Mouse (Mus musculus) hindbrain, embryonic 15.5 days (tissue): ENCODE measurements around the gene Ltb4r1. TPM values are rescaled to one million over a fixed set of nuclear protein-coding genes. Genes with fewer than 3 reads are reported as not detected.
A peak's percentile ranks its signal among the peaks of the same experiment; 100 is the strongest.

Experiments
- ATAC-seq: fragments of 200-750 bp; cut with Nextera tagmentation; 2 replicates; pipeline ENCODE4 v1.8.0; 2017; ENCODE audit warnings: low read depth, moderate number of reproducible peaks, moderate TSS enrichment; ENCODE audit not compliant: low FRiP score
- H3K27ac ChIP-seq: fragments of 300-500 bp; sonication (generic); replicated peaks from 2 replicates; pipeline ENCODE4 v1.5.1; 2015; ENCODE audit warnings: mild to moderate bottlenecking, inconsistent platforms
- H3K27me3 ChIP-seq: fragments of 300-500 bp; sonication (generic); 2 replicates; pipeline ENCODE4 v1.6.1; 2015; ENCODE audit warnings: control low read depth, inconsistent platforms
- H3K36me3 ChIP-seq: fragments of 300-500 bp; sonication (generic); 2 replicates; pipeline ENCODE4 v1.6.1; 2015; ENCODE audit warnings: control low read depth, inconsistent platforms
- H3K4me1 ChIP-seq: fragments of 300-500 bp; sonication (generic); replicated peaks from 2 replicates; pipeline ENCODE4 v1.6.1; 2015; ENCODE audit warnings: control low read depth, inconsistent platforms
- H3K4me2 ChIP-seq: fragments of 300-500 bp; sonication (generic); 2 replicates; pipeline ENCODE4 v1.6.1; 2015; ENCODE audit warnings: moderate library complexity, mild to moderate bottlenecking, inconsistent platforms
- H3K4me3 ChIP-seq: fragments of 300-500 bp; sonication (generic); 2 replicates; pipeline ENCODE4 v1.5.1; 2015; ENCODE audit warnings: mild to moderate bottlenecking, inconsistent platforms
- H3K9ac ChIP-seq: fragments of 300-500 bp; sonication (generic); 2 replicates; pipeline ENCODE4 v1.6.1; 2015; ENCODE audit warnings: inconsistent platforms
- H3K9me3 ChIP-seq: fragments of 300-500 bp; sonication (generic); 2 replicates; pipeline ENCODE4 v1.6.1; 2016; ENCODE audit warnings: control low read depth, inconsistent platforms
- WGBS: fragments of 180-500 bp; shearing (Covaris S2); methylation state at CpG from one replicate; pipeline ENCODE4 v1.1.7; 2015; 5-methylcytosine and 5-hydroxymethylcytosine counted together
- polyA plus RNA-seq: library from polyadenylated mRNA; unstranded; fragments of >200 nt; fragmentation: Nextera tagmentation; extraction: Ambion mirVana; gene quantifications from 2 replicates; pipeline ENCODE4 v1.2.1, GENCODE M21; 2015

Gene Ltb4r1
- 0.91 and 0.93 TPM in 2 replicates for polyA plus RNA-seq

DNA sequence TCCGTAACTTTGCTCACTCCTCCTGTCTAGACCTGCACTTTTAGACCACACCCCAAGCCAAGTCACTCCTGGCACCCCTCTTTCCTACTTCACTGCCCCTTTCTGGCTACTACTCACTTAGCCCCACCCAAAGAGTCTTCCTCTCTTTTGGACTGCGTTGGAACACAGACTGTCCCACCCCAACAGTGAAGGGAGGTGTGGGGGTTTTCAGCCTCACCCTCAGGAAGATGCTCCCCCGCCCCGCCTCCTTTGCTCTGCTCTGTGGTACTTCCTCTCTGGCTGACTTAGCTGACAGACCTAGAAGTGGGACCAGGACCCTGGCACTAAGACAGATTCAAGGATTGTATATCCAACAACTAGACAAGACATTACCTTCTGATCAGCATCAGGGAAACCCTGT, at the start of gene Ltb4r1:
Gene Ltb4r1, plus strand, starts transcription at position 267 of the 400 bp plus-strand sequence.
- Histone ChIP-seq H3K4me1 (peaks cover 24% of the 10 kb centered on the region), H3K9me3 (no peaks in the 10 kb centered on the region), H3K36me3 (no peaks in the 10 kb centered on the region), H3K27me3 (peaks cover 57% of the 10 kb centered on the region), H3K4me3 (no peak within 1 kb of the TSS), H3K9ac (no peak within 1 kb of the TSS), H3K4me2 (no peak within 1 kb of the TSS), H3K27ac (no peak within 1 kb of the TSS)
- no peak for ATAC-seq
- WGBS, result 70% methylated on average over 4 of the region's 4 CpGs

DNA sequence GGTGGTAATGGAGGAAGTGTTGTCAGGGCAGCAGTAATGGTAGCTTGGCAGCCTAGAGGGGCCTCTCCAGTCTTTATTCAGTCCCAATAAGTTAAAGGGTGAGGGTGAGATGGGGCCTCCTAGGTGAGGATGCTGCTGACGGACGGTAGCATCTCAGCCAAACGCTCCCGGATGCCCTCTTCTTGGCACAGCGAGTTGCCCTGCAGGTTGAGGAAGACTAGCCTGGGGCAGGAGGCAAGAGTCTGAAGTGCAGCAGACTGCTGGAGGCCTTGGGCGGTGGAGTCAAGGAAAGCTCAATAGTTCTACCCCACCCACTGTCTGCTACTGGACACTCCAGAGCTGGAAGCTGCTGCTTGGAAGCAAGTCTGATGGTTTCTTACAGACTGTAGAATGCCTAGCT, 49.5 kb upstream of the Ltb4r1 start:
- H3K4me1 ChIP-seq, result peaks cover 9% of the 10 kb centered on the region
- ATAC-seq, result no peak
- no peak overlapping the region for H3K27ac ChIP-seq
- H3K36me3 ChIP-seq, result peaks cover 12% of the 10 kb centered on the region
- peaks cover 7% of the 10 kb centered on the region; the same call in 1 of the 2 replicates for H3K27me3 ChIP-seq
- 94% methylated on average over 6 of the region's 6 CpGs for WGBS
- no peak overlapping the region for H3K4me3 ChIP-seq
- H3K9ac ChIP-seq, result no peak overlapping the region
- no peaks in the 10 kb centered on the region for H3K9me3 ChIP-seq
- no peak overlapping the region for H3K4me2 ChIP-seq

- peaks cover 7% of the 10 kb centered on the region; the same call in 1 of the 2 replicates for H3K27me3 ChIP-seq
- 81% methylated on average over 8 of the region's 8 CpGs for WGBS
- no peak overlapping the region for H3K4me3 ChIP-seq
- no peak overlapping the region for H3K4me2 ChIP-seq
- peaks cover 11% of the 10 kb centered on the region for H3K4me1 ChIP-seq
- H3K27ac ChIP-seq, result no peak overlapping the region
- H3K9me3 ChIP-seq, result no peaks in the 10 kb centered on the region
- no peak for ATAC-seq
- peaks cover 12% of the 10 kb centered on the region for H3K36me3 ChIP-seq
- no peak overlapping the region for H3K9ac ChIP-seq
Measured at GRCm38 (mm10) chr14:55716884-55717283, 48.9 kb upstream of the Ltb4r1 start.

- H3K4me3 ChIP-seq, result no peak overlapping the region
- no peak overlapping the region for H3K4me2 ChIP-seq
- H3K27ac ChIP-seq, result no peak overlapping the region
- no peaks in the 10 kb centered on the region for H3K27me3 ChIP-seq
- no peaks in the 10 kb centered on the region for H3K9me3 ChIP-seq
- no peak for ATAC-seq
- peaks cover 12% of the 10 kb centered on the region for H3K36me3 ChIP-seq
- H3K9ac ChIP-seq, result no peak overlapping the region
- peaks cover 15% of the 10 kb centered on the region for H3K4me1 ChIP-seq
- 88% methylated on average over 6 of the region's 6 CpGs for WGBS
Measured at GRCm38 (mm10) chr14:55719737-55720136, 46.0 kb upstream of the Ltb4r1 start.

DNA sequence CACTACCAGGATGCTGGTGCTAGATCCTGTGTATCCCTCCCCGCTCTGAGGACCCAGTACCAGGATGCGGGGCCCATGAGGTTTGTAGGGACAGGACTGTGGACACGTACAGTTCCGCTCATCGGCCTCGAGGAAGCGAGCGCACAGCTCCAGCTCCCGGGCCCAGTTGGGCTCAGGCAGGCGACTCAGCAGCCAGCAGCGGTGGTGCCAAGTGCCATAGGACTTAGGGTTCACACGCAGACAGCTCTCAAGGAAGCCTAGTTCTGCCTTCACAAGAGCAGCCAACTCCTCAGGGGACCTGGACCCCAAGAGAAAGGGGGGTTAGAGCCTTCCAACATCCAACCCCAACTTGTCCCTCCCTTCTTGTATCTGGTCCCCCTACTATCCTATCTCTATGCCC, 45.1 kb upstream of the Ltb4r1 start:
- no peak overlapping the region for H3K9ac ChIP-seq
- H3K4me3 ChIP-seq, result peak overlapping the region; percentile 62; the same call in 1 of the 2 replicates
- H3K27ac ChIP-seq, result no peak overlapping the region
- peaks cover 15% of the 10 kb centered on the region for H3K4me1 ChIP-seq
- H3K27me3 ChIP-seq, result no peaks in the 10 kb centered on the region
- ATAC-seq, result no peak
- peak overlapping the region; percentile 65; the same call in 1 of the 2 replicates for H3K4me2 ChIP-seq
- no peaks in the 10 kb centered on the region for H3K9me3 ChIP-seq
- peaks cover 12% of the 10 kb centered on the region for H3K36me3 ChIP-seq
- 93% methylated on average over 12 of the region's 12 CpGs for WGBS

- peak overlapping the region; percentile 62 for H3K9ac ChIP-seq
Measured at GRCm38 (mm10) chr14:55721076-55721475, 44.7 kb upstream of the Ltb4r1 start.

DNA sequence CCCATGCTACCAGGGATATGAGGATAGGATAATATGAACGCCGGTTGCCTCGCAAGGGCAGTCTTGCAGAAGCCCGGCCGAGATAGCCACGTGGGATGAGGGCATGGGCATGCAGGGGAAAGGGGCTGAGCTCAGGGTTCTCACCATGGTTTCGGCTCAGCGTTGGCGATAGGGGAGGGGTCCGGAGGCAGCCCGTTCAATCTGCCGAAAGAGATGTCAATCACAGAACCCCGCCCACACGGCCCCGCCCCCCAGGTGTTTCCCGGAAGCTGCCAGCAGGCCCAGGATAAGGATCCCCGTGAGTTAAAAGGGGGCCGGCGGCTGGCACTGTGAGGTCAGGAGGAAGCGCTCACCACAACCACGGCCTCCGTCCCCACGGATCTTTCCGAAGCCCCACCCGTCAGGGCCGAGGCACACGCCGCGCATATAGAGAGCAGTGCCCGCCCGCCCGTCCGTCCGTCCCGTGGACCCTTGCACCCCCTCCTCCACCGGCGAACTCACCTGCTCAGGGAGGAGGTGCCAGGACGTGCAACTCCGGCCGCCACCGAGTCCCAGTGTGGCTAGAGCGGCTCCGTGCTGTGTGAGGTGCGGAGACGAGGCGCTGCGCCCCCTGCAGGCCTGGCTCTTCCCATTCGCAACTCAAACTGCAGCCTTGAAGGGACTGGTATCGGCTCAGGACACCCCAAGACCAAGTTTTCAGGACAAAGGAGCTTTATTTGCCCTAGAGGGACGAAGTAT, 43.9 kb upstream of the Ltb4r1 start, which contains the start of gene Rabggta:
Gene Rabggta, minus strand, starts transcription at position 564 of the 738 bp plus-strand sequence.
- H3K4me2 ChIP-seq, result peak within 1 kb of the TSS; percentile 65
- peak within 1 kb of the TSS; percentile 62 for H3K4me3 ChIP-seq
- H3K9ac ChIP-seq, result peak within 1 kb of the TSS; percentile 62
- H3K4me1 ChIP-seq, result peaks cover 15% of the 10 kb centered on the region
- ATAC-seq, result peak; percentile 97
- under 1% methylated on average over 49 of the region's 50 CpGs for WGBS
- H3K27me3 ChIP-seq, result no peaks in the 10 kb centered on the region
- peak within 1 kb of the TSS; percentile 82 for H3K27ac ChIP-seq
- peaks cover 12% of the 10 kb centered on the region for H3K36me3 ChIP-seq
- H3K9me3 ChIP-seq, result no peaks in the 10 kb centered on the region

More at GRCm38 (mm10) chr14:55721076-55721475, 44.7 kb upstream of the Ltb4r1 start:
- ATAC-seq, result no peak
- Histone ChIP-seq H3K4me1 (peaks cover 15% of the 10 kb centered on the region), H3K4me3 (peak overlapping the region; percentile 62), H3K27me3 (no peaks in the 10 kb centered on the region), H3K9me3 (no peaks in the 10 kb centered on the region), H3K4me2 (peak overlapping the region; percentile 65), H3K36me3 (peaks cover 12% of the 10 kb centered on the region), H3K27ac (peak overlapping the region; percentile 82; the same call in 1 of the 2 replicates)
- 78% methylated on average over 6 of the region's 6 CpGs for WGBS

GRCm38 (mm10) chr14:55722438-55722945, 43.3 kb upstream of the Ltb4r1 start:
- no peak; the same call in 1 of the 2 replicates for ATAC-seq
- Histone ChIP-seq H3K4me3 (peak overlapping the region; percentile 62), H3K27ac (0 out of 2 replicates have a peak overlapping the region, but pooled peaks have one; percentile 25), H3K36me3 (peaks cover 10% of the 10 kb centered on the region), H3K27me3 (no peaks in the 10 kb centered on the region), H3K4me1 (peaks cover 15% of the 10 kb centered on the region), H3K9ac (no peak overlapping the region; the same call in 1 of the 2 replicates), H3K9me3 (no peaks in the 10 kb centered on the region), H3K4me2 (peak overlapping the region; percentile 65)
- 47% methylated on average over 8 of the region's 8 CpGs for WGBS

DNA sequence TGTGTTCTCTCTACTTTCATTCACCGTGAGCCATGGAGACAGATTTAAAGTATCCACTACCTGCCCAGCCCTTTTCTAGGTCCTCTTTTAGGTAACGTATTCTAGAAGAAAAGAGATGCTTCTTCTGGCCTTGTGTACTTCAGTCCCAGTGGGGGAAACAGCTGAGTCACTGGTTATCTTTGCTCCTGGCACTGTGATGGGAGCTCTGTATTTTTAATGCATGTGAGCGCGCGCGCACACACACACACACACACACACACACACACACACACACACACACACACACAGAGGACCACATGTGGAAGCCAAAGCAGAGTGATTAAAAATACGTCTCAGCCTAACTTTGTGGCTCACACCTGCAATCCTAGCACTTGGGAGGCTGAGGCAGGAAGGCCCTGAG, 42.3 kb upstream of the Ltb4r1 start:
- no peak overlapping the region for H3K4me2 ChIP-seq
- 97% methylated on average over 7 of the region's 7 CpGs for WGBS
- H3K9ac ChIP-seq, result no peak overlapping the region
- no peak overlapping the region for H3K4me3 ChIP-seq
- peaks cover 15% of the 10 kb centered on the region for H3K4me1 ChIP-seq
- H3K9me3 ChIP-seq, result no peaks in the 10 kb centered on the region
- no peak overlapping the region for H3K27ac ChIP-seq
- H3K27me3 ChIP-seq, result no peaks in the 10 kb centered on the region
- peaks cover 4% of the 10 kb centered on the region; the same call in 1 of the 2 replicates for H3K36me3 ChIP-seq
- ATAC-seq, result no peak

DNA sequence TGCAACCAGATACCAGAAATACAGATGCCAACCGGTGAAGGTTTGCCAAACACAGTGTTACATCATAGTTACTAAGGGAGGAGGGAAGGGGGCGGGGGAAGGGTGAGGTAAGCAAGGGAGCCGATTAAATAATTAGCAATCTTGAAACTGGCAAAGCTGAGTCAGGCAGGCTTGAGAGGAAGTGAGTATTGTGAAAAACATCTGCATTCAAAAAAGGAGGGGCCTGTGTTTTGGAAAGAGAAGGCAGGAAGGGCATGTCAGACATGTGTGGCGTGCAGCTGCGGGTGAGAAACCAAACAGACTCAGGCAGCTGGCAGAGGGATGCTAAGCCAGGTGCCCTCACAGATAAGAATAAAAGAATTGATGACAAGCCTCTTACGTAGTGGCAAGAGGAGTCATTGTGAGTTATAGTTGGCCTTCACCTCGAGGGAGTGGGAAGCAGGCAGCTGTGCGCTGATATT, 41.3 kb upstream of the Ltb4r1 start:
- WGBS, result 60% methylated on average over 8 of the region's 8 CpGs
- ATAC-seq, result no peak
- H3K4me1 ChIP-seq, result peaks cover 15% of the 10 kb centered on the region
- H3K36me3 ChIP-seq, result no peaks in the 10 kb centered on the region
- no peak overlapping the region for H3K9ac ChIP-seq
- H3K4me3 ChIP-seq, result no peak overlapping the region
- H3K27me3 ChIP-seq, result no peaks in the 10 kb centered on the region
- no peak overlapping the region for H3K27ac ChIP-seq
- H3K9me3 ChIP-seq, result no peaks in the 10 kb centered on the region
- no peak overlapping the region for H3K4me2 ChIP-seq

DNA sequence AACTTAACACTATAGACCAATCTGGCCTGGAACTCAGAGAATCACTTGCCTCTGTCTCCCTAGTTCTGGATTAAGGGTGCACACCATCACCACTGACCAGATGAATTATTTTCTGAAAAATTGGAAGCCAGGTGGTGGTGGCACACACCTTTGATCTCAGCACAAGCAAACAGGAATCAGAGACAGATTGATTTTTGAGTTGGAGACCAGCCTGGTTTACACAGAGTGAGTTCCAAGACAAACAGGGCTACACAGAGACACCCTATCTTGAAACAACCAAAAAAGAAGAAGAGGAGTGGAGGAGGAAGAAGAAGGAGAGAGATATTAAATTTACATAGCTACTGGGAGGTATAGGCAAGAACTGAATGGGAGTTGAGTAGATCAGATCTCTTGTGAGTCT, 39.5 kb upstream of the Ltb4r1 start:
- Histone ChIP-seq H3K4me3 (no peak overlapping the region), H3K27ac (no peak overlapping the region), H3K4me2 (no peak overlapping the region), H3K9ac (no peak overlapping the region), H3K36me3 (no peaks in the 10 kb centered on the region), H3K27me3 (no peaks in the 10 kb centered on the region), H3K4me1 (peaks cover 7% of the 10 kb centered on the region), H3K9me3 (no peaks in the 10 kb centered on the region)
- ATAC-seq, result no peak
